Mouse (Mus musculus) gastrocnemius, postnatal 25 days (tissue): ENCODE measurements at regions not wholly inside any gene's neighbourhood (a gene's known extent, or its start where the extent isn't known, plus 50 kb on each side); places are given as distances from the start of the nearest gene placed in this dataset.

ENCODE experiments used
- DNase-seq: peaks from one replicate; pipeline ENCODE4 v3.0.0; 2022

DNA sequence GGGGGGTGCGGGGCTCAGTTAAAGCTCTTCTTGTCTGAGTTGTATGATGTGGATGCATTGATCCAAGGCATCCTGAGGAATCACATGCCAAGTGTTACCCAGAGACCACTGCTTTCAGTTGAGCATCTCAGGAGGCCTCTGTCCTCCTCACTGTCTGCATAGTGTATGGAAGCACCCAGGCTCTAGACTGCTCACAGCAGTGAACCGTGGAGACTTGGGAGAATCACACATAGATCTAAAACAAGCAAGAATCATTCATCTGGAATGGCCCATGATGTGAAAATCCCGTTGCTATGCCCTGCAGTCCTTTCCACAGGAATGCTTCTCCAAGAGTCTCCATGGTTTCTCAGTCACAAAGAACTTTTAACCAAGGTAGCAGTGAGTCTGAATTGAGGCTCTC lies 170.0 kb upstream of the Nr5a2 start:
- no peak for DNase-seq

DNA sequence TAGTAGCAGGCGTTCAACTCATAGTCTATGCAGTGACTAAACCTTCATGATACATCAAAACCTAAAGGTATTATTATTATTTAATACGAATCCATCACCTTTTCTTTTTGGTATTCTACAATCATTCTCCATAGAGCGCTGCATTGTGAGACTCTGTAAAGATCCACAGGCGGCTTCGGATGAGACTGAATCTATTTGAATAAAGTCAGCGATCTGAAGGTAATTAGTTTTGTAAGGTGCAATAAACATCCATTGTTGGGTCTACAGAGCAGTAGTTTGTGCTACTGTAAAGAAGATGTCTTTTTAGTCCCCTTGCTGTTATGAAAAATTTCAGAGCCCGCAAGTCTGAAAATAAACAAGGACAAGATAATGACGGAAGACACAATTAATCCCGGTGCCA lies 168.9 kb upstream of the Nr5a2 start:
- no peak for DNase-seq

- DNase-seq = no peak
Measured at GRCm38 (mm10) chr1:137117866-137118265, 157.6 kb upstream of the Nr5a2 start.

GRCm38 (mm10) chr1:137106444-137106843 lies 146.2 kb upstream of the Nr5a2 start:
- DNase-seq = no peak

DNA sequence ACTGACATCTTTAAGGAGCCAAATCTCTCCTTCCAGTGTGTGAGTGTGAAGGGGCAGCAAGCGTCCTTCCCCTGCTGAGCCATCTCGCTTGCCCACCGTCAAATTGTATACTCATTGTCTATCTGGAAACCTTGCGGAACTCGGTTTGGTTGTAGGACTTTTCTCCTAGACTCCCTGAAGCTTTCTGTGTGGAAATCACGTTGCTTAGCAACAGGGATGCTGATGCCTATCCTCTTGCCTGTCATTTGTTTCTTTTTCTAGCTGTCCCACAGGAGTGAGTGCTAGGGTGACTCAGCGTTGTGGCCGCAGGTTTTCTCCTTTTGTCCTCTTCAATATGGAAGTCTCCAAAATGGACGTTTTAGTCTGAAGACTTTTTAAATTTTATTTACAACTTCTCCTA lies 131.5 kb upstream of the Nr5a2 start:
- no peak for DNase-seq

- DNase-seq = no peak
Measured at GRCm38 (mm10) chr1:137088148-137088547, 127.9 kb upstream of the Nr5a2 start.

DNA sequence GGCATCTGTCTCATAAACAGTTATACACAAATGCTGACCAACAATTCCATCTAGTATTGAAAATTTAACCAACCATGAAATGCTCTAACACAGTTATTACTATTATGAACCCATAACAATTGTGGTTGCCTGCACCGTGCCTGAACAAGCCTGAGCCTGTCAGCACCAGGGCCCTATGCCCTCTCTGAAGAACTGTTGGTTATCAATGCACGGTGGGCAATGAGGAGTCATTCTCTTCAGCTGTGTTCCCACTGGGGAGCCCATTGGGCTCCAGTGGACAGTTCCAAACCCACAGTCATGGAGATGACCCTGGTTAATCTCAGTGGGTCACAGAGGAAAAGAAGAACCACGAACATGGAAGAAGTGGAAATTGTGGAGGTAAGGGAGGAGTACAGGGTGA lies 126.5 kb upstream of the Nr5a2 start:
- no peak for DNase-seq

- no peak for DNase-seq
Measured at GRCm38 (mm10) chr1:137083500-137083899, 123.3 kb upstream of the Nr5a2 start.

GRCm38 (mm10) chr1:137079401-137080003 lies 119.3 kb upstream of the Nr5a2 start:
- DNase-seq = no peak

GRCm38 (mm10) chr1:137074787-137075186 lies 114.5 kb upstream of the Nr5a2 start:
- DNase-seq = no peak

DNA sequence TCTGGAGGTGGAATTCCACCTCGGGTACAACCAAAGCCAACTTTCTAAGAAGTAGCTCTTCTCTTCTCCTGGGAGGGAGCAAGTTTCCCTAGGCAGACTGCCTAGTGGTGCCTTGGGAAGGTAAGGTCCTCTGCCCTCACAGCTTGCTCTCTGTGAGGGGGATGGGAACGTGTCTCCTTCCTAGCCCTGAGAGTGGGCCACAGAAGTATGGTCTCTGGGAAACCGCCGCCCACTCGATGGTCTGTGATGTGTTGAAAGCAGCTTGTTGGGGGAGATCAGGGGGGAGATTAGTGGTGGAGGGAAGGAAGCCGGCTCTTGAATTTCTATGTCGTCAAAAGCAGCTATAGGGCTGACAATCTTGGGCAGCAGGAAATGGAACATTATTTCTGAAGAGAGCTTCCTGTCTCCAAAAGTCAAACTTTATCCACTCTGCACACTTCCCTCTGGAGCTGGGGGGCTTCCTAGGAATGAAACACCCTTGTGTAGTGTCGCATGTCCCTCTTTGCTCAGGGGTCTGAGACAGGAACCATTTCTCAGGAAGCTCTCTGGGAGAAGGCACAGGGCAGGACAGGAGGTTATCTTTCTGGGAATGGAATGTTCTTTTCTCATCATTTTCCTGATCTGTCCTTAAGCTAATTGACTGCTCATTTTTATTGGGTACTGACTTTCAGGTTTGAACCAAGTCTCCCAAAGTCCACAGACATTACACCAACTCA lies 113.8 kb upstream of the Nr5a2 start:
- DNase-seq = no peak

DNA sequence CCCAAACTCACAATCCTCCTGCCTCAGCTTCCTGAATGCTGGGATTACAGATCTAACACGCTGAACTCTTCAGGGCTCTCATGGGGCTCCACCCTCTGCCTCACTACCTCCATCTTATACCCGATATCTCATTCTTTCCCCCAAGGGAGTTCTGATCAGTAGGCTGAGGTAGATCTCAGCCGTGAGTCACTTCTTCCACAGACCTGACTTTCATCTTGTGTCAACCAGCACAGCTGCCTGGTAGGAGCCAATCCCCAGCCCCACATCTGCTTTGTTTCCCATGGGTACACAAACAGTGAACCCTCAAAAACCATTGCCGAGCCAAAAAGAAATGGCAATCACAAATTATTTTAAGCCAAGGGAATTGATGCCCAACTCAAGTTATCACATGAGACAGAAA lies 100.7 kb upstream of the Nr5a2 start:
- DNase-seq = no peak

- no peak for DNase-seq
Measured at GRCm38 (mm10) chr1:137053134-137053533, 92.9 kb upstream of the Nr5a2 start.

GRCm38 (mm10) chr1:137051515-137051914 lies 91.3 kb upstream of the Nr5a2 start:
- DNase-seq = no peak

DNA sequence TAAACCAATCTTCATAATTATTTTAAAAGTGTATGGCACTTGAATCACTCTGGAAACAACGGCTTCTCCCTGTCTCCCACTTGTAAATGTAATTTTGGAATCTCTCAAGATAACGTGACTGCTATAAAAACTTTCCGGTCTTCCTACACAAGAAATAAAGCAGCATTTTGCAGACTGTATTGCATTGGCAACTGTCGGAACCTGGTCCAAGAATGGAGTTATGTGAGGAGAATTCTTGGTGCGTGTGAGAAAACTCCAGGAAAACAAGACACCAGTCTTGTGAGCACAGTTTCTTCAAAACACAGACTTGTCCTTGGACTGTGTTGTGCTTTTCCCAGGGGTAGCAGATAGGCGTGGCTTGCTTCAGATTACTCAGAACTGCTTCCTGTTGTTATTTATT lies 83.8 kb upstream of the Nr5a2 start:
- no peak for DNase-seq

DNA sequence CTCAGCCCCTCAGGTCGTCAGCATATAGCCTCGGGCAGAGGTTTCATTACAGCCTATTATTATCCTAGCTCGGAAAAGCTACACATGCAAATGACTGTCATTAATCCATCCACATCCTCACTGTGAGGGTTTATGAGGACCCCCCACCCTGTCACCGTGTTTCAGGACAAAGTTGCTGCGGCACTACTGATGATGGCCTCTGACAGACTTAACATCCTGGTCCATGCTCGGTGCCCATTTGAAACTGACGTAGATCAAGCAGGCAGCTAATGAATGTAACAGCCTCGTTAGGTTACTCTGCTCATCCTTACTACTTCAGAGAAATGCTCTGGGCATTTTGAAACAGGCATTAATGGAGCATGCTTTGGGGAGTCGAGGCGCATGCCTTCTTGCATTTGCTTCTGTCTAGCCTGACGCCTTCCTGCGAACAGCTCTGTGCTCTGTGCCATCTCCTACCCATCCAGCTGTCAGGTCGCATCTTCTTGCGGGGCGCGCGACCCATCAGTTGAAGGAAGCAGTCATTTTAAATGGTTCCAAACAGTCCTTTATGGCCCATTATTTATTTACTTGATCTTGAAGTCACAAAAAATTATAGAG lies 82.3 kb upstream of the Nr5a2 start:
- DNase-seq = no peak

DNA sequence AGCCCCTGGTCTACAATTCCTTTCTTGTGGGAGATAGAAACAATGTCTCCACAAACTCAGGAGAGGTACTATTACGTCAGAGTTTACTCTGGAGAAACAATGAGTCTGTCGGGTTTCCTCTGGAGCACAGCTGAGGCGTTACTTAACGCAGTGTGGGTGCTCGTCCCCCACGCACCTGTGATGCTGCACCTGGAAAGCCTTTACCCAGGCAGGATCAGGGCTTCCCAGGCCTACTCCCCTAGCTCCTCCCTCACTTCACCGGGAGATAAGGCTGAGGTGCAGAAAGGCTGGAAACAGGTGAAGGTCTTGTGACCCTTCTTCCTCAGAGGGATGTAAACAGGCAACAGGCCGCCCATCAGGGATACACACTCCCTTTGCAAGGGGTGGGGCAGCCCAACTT lies 80.7 kb upstream of the Nr5a2 start:
- DNase-seq = no peak

GRCm38 (mm10) chr1:137034586-137034985 lies 74.3 kb upstream of the Nr5a2 start:
- no peak for DNase-seq

GRCm38 (mm10) chr1:137033679-137034078 lies 73.4 kb upstream of the Nr5a2 start:
- DNase-seq = no peak

DNA sequence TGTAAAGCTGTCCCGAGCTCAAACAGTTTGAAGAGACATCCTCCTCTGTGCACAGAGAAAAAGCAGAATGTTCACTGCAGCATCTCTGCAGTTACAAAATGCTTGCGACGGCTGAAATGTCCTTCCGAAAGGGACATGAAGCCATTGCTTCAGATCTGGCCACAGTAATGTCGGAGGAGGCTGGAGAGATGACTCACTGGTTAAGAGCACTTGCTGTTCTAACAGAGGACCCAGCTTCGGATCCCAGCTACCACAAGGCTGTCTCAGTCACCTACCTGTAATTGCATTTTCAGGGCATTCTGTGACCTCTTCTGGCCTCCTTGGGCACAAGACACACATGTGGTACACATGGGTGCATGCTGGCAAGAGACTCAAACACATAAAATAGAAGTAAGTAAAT lies 63.5 kb upstream of the Nr5a2 start:
- no peak for DNase-seq

- no peak for DNase-seq
Measured at GRCm38 (mm10) chr1:137020528-137020927, 60.3 kb upstream of the Nr5a2 start.

GRCm38 (mm10) chr1:137017642-137018041 lies 57.4 kb upstream of the Nr5a2 start:
- no peak for DNase-seq

- DNase-seq = no peak
Measured at GRCm38 (mm10) chr1:137010240-137010926, 50.1 kb upstream of the Nr5a2 start.
